Mouse (Mus musculus): ENCODE results near the gene Pip5k1c.
A peak's percentile ranks its signal among the peaks of the same experiment; 100 is the strongest.

The Pip5k1c gene

DNA sequence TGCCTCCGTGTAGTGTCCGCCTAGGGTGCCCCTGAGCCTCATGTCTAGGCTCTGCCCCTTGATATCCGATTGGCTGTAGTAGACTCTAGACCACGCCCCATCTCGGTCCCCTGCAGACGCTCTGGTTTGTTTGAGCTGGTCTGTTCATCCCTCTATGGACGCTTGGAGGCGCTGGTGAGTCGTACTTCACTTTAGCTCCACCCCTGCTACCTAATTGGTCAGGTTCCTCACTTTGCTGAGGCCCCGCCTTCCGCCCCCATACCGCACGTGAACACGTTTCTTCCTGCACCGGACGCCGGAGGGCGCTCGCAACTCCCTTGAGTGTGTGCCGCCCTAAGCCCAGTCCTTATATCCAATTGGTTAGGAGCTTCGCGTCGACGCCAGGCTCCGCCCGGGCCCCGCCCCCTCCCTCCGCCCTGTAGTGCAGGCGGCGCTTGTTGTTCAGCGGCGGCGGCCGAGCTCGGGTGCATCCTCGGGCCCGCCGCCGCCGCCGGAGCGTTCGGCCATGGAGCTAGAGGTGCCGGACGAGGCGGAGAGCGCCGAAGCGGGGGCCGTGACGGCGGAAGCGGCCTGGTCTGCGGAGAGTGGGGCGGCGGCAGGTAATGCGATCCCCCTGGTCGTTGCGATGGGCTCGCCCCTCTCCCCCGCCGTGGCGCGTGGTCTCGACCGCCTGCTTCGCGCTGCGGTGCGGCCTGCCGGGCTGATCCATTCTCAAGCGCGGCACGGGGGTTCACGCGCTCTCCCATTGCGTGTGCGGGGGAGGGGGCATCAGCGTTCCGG is at the start of gene Pip5k1c:
Gene Pip5k1c, plus strand, starts transcription at position 410 of the 780 bp plus-strand sequence.
- DNase-seq (ENCODE audit: low read depth, low spot score), result peak; percentile 100

DNA sequence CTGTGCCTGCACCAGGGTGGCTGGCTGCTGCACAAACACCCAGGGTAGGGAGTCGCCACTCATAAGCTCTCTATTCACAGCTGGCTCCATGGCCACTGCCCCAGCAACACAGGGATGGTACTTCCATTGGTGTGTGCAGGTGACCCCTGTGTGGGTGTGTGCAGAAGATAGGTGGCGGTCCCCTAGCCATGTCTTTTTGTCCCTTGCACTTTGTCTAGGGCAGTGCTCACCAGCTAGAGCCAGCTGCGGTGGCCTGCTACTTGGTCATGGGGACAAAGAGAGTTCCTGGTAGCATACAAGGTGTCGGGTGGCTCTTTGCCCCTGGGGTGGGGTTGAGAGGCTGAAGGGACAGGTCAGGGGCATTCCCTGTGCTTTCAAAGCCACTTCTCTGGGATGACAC is 48.6 kb upstream of the Pip5k1c start:
- no peak for DNase-seq (ENCODE audit: low read depth, low spot score)

GRCm38 (mm10) chr10:81244595-81244994 is 48.2 kb upstream of the Pip5k1c start:
- DNase-seq (ENCODE audit: low read depth, low spot score), result peak; percentile 64

DNA sequence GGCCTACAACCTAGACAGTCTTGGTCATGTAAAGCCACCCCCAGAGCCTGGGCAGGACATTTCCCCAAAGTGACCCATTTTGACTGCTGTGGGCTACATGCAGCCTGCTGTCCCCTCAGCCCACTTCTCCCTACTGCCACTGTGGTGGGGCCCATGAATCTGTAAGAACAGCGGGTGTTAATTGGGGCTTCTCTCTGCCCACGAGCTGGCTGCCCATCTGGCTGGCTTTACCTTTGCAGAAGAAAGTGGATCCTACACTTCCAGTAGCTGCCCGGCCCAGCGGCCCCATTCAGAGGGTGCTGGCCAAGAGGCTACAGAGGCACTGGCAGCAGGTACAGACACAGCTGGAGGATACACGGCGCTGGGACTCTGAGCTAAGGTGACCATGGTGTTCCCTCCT is 47.6 kb upstream of the Pip5k1c start:
- DNase-seq (ENCODE audit: low read depth, low spot score), result no peak

GRCm38 (mm10) chr10:81247804-81248203 is 45.0 kb upstream of the Pip5k1c start:
- no peak for DNase-seq (ENCODE audit: low read depth, low spot score)

DNA sequence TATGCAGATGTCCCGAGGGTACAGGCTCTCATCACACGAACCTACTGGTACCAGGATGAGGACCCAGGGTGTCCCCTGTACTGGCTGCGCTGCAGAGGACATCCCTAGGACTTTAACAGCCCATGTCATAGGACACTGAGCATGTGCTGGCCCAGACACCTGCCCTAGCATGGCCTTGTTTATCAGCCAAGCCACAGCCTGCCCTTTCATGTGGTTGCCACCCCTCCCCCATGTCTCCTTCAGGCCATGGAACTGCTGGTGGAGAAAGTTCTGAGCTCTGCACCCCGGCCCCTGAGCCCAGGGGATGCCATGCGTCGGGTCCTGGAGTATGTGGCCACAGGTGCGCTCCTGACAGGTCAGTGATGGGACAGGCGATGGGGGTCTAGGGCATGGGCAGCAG is 43.3 kb upstream of the Pip5k1c start:
- DNase-seq (ENCODE audit: low read depth, low spot score), result no peak

DNA sequence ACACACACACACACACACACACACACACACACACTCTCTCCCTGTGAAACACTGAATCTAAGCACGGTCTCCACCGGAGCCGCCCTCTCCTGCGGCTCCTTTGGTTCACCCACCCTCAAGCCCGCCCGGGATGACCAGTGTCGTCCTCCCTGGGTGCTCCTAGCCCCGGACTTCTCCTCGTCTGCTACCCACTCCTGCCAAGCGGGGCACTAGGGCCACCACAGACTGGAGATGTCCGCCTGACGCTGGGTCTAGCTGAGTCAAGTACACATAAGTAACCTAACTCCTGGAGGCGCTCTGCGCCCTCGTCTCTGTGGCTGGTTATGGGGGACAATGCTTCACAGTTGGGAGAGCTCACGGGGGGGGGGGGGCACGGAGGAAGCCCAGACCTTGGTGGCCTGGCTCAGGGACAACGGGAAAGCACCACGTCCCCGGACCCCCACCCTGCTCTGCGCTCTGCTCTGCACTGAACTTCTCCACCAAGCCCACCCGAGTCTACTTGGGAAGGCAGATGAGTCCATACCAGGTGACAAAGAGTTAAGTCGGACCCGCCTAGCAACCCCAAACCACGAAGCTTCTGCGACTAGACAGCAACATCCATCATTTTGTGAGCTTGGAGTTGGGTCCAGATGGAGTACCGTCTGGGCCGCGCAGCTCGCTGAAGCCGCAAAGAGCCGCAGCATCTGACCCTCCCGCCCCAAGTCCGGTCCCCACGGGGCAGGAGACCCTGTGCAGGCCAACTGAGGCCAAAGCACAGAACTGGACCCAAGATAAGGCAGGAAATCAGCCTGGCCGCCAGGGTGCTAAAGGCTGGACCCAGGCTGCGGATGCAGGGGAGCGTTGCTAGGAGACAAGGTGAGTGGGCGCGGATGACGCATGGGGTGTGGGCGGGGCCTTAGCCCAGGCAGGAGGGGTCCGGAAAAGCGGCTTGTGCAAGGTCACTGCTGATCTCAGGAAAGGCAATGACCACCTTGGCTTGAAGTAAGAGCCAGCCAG is 40.0 kb upstream of the Pip5k1c start, which contains the start of gene Matk:
Gene Matk, plus strand, starts transcription at position 512 of the 996 bp plus-strand sequence.
- peak; percentile 51 for DNase-seq (ENCODE audit: low read depth, low spot score)

DNA sequence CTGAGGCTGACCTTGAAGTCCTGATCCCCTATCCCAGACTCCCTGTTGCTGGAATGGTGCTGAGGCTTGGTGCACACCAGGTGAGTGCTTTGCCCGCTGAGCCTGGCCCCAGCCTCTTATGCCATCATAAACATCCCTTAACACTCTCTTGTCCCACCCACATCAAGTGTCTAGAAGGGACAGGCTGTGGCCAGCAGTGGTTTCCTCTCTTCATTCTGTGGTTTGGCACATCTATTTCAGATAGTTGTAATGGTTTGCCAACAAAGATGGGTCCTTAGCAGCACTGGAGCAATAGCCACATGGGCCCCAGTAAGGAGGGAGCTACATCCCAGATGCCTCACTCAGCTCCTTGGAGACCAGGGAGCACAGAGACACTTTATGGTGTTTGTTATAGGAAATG is 37.9 kb upstream of the Pip5k1c start:
- no peak for DNase-seq (ENCODE audit: low read depth, low spot score)

DNA sequence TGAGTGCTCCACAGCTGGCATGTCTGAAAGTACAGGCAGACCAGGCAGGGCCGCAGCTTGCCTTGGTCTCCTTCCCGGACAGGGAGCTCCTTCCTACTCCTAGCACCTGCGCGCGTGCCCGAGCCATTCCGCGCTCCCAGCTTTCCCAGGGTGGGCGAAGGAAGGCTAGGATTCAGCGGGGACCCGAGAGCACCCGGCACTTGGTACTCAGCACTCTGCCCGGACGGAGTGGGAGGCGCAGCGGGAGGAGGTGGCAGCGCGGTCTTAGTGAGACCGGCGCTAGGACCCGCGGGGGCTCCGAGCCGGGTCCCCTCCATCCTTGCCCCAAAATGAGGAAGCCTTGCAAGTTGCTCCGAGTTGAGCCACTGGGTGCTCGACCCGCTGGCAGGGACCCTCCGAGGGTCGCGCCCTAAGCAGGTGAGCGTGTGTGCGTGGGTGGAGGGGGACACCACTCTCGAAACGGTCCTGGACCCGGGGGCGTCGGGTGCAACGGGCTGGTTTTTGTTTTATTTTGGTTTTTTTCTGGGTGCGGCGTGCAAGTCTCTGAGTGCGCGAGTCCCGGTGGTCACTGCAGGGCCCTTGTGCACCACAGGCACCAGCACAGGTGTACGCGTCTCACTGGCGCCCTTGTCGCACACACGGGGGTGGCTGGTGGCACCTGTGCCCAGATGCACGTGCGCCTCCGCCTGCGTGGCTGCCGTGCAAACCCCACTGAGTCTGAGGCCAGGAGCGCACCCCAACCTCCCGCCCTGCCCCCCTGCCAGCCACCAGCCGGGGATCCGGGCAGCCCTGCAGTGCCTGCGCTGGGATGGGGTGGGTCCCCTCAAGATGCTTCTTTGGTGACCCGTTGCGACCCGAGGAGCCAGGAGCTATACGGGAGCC is 35.4 kb upstream of the Pip5k1c start:
- DNase-seq (ENCODE audit: low read depth, low spot score), result no peak

- no peak for DNase-seq (ENCODE audit: low read depth, low spot score)
These were observed 33.4 kb upstream of the Pip5k1c start for GRCm38 (mm10) chr10:81259225-81259884.

GRCm38 (mm10) chr10:81261025-81261424 is 31.7 kb upstream of the Pip5k1c start:
- no peak for DNase-seq (ENCODE audit: low read depth, low spot score)

DNA sequence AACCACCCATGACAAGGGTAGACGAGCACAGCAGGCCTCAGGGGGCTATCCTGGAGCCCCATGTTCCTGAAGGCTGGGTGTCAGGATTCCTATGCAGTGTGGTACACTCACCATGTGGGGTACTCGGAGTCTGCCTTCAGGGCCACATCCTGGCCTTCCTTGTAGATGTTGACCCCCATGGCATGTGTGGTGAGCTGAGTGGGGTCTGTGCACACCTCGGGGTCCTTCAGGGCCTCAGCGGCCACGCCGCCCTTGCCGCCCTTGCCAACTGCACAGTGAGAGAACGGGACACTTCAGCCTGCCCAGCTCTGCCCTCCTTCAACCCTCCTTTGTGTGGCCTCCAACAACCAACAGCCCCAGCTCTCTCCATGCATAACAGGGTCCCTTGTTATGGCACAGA is 27.2 kb upstream of the Pip5k1c start:
- DNase-seq (ENCODE audit: low read depth, low spot score), result no peak

DNA sequence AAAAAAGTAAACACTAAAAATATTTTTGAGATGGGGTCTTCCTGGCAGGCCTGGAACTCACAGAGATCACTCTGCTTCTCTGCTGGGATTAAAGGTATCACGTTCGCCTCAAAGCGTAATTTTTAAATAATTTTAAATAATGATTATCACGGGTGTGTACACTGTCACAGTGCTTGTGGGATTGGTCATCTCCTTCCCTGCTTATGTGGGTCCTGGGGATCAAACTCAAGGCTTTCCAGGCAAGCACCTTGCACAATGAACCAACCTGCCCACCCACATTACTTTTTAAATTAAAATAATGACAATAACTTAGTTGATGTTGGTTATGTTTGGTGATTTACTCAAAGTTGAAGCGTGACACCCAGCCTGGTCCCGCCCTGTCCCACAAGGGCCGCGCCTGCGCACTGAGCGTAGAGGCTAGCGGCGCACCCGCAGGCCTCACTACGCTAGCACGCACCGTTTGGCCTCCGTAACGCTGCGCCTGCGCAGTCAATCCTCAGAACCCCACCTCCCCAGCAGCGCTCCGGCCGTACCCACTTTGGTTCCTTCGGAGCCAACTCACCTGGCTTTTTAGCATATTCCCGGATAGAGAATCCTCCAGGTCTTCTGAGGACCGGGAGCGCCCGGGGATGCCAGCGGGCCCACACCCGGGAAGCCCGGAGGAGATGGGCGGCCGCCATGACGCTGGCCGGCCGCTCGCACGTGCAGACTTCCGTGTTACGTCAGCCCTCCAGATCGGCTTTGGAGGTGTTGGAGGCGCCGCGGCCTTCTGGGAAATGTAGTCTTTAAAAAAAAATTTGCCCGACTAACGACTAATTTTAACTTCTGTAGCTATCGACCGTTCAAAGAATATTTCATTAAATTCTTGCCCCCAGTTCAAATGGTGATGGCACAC is 26.3 kb upstream of the Pip5k1c start, which contains the start of the genes Mrpl54 and Apba3:
Gene Mrpl54, minus strand, starts transcription at position 724 of the 895 bp plus-strand sequence.
Gene Apba3, plus strand, starts transcription at position 750 of the 895 bp plus-strand sequence.
- peak; percentile 96 for DNase-seq (ENCODE audit: low read depth, low spot score)

DNA sequence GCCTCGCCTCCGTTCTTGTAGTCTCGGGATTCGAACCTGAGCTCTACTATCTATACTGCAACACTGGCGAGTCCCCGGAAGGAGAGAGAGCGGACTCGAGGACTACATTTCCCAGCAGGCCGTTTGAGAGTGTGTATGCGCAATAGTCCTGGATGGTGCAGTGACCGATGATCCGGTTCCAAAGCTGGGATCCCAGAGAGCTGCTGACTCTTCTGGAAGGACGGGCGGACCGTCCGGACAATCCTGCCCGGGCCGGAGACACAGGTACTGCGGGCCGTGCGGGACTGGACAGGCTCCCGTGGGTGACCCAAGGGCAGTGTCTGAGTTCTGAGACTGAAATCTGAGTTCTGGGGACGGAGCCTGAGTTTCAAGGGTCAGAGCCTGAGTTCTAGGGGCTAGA is 24.7 kb upstream of the Pip5k1c start:
- DNase-seq (ENCODE audit: low read depth, low spot score), result peak; percentile 89

GRCm38 (mm10) chr10:81268643-81269412 is 23.9 kb upstream of the Pip5k1c start:
- no peak for DNase-seq (ENCODE audit: low read depth, low spot score)

DNA sequence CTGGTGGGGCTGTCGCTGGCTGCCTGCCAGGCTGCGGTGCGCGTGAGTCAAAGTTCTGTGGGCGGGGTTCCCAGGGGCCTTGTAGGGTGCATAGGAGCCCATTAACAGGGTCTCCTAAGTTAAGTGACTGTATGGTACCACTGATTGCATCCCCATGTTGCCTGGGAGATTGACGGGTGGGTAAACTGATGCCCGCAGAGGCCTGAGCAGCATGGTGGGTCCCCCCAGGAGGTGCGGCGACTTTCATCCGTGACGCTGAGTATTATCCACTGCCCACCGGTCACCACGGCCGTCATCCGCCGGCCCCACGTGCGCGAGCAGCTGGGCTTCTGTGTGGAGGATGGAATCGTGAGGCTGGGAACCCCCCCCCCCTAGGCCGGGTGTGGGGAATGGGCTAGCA is 20.4 kb upstream of the Pip5k1c start:
- no peak for DNase-seq (ENCODE audit: low read depth, low spot score)

DNA sequence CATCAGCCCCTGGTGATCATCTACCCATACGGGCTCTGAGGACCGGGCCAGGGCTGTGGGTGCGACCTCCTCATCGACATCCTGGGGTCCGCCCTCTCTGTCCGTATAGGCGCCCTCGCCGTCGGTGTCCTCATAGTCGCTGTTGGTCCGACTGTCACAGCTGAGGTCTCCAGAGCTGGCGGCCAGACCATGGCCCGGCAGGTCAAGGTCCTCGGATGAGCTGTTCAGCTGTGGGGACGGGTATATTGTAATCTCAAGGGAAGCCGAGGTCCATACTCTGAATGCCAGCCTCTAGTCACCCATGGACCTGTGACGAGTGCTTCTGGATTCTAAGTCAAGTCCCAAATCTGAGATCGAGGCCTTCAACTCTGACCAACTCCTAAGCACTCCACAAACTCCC is 18.9 kb upstream of the Pip5k1c start:
- DNase-seq (ENCODE audit: low read depth, low spot score), result no peak

DNA sequence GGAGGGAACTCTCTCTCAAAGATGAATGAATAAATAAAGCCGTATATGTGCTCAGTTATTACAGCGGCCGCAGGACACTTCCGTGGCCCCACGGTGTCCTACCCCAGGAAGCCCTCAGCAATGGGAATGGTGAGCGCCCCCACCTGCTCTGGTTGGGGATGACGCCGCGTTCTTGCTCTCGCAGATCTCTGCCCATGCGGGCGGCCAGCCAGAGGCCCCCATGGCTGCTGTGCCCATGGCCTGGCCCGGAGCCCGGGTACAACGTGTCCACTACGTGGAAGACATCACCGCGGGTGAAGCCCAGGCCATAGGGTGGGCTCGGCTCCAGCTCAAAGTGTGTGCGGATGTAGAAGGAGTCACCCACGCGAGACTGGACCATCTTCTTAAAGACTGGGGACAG is 15.1 kb upstream of the Pip5k1c start:
- no peak for DNase-seq (ENCODE audit: low read depth, low spot score)

DNA sequence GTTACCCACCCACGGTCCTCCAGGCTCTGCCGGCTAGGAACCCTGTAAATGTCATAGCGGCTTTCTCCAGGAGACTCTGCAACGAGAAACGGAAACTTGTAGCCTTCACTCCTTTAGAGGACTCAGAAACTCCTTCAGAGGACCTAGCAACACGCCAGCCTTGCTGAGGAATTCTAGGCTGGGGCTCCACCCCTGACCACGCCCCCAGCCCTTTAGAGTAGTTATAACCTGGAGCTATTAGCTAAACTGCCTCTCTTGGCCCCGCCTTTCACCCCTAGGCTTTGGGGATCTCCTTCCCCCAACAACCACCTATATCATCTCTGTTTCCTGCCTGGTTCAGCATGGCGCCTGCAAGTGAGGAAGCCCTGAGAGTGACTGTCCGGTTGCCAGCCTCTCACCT is 13.3 kb upstream of the Pip5k1c start:
- peak; percentile 80 for DNase-seq (ENCODE audit: low read depth, low spot score)
